Mouse (Mus musculus) ZHBTc4 (cell line): ENCODE measurements around the gene Tbxas1.

ENCODE experiments used
- DNase-seq: peaks from one replicate; pipeline ENCODE4 v3.0.0-alpha.2; 2011; ENCODE audit warnings: low read depth, low spot score

Tbxas1 gene

DNA sequence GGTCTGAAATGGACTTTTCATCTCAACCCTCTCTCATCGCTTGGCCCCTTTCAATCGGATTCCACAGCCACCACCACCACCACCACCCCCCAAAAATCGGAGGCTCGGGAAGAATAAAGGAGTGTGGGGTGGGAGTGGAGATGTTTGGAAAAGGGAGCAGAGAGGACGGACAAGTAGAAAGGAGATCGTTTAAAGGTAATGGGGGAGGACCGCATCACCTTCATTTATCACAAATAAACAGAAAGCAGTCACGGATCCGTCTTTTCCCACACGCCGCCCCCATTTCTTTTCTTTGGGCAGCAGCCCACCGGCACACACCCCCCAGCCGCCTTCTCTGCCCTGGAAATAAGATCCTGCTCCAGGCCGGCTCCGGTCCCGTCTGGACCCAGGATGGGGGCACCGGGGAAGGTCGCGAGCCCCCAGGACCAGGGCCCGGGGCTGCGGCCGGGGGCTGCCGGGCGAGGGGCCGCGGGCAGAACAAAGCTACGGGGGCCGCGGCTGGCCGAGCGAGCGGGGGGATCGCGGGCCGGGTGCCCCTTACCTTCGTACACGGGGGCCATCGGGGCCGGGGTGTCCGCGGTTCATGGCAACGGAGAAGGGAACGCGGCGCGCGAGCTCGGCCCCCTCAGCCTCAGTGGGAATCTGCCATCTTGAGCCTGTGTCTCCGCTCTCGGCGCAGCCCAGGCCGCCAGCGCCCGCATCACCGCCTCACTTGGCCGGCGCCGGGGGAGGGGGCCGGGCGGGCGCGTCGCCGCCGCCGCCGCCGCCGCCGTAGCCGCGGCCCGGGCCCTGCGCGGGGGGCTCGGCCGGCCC lies at the start of gene Tbxas1:
Tbxas1 (plus strand) TSS at position 147 of the 813 bp plus-strand sequence.
- DNase-seq, result peak; percentile 64

DNA sequence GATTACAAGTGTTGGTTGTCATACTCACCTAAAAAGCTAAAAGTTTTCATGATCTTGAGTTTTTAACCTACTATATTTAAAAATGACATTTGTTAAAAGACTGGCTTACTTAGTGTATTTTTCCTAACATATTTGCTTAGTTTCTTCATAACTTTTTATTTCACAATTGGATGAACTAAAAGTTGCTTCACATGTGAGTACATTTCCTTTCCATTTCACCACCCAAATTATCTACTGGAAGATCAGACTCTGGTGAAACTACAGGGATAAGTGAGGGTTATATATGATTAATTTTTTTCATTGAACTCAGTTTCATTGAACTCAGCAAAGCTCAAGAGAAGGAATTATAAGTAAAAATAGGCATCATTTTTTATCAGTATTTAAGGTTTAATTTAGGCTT lies 49.3 kb upstream of the Tbxas1 start:
- DNase-seq, result no peak

DNA sequence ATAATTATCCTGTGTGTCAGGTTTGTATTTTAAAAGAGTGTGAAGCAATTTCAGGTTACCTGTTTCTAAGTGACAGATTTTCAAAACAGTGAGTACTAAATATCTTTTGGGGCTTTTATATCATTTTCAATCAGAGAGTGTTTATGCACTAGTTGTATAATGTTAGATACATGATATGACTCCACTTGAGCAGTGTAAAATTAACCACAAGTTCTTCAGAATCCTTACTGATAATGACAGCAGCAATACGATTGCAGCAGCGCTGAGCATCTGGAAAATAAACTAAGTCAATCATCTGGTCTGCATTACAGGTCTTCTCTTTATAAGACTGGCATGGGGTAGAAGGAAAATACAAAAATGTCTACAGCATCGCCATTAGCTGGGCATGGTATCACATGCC lies 48.3 kb upstream of the Tbxas1 start:
- no peak for DNase-seq

DNA sequence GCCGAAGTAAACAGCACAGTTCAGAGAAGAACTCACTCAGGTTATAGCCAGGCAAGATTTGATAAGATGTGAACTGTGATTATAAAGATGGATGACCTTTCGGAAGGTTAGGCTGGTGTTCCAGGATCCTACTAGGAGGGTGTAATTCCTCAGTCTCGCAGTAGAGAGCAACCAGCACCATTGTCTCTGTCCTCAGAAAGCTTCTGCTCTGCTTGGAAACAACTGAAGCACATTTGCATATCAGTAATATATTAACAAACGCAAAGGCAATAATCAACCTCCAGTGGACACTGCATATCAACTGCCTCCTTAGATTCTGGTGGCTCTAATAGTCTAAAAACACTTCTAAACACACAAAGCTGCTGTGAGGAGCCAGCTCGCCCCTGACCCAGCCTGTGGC lies 47.8 kb upstream of the Tbxas1 start:
- DNase-seq, result no peak

DNA sequence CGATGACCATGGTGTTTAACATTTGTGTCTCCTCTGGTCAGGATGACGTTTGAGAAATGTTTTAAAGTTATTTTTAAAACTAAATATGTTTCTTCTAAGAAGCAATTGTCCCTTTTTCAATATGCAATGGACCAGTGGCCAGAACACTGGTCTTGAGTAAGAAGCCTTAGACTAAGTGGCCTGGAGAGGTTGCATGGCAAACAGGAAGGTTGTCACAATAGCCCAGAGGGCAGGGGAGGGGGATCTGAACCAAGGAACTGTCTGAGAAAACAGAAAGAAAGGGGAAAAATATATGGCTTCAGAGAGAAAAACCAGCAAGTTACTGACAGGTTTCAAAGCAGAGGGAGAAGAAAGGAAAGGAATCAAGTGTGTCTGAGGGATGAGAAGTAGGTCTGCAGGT lies 47.0 kb upstream of the Tbxas1 start:
- no peak for DNase-seq

DNA sequence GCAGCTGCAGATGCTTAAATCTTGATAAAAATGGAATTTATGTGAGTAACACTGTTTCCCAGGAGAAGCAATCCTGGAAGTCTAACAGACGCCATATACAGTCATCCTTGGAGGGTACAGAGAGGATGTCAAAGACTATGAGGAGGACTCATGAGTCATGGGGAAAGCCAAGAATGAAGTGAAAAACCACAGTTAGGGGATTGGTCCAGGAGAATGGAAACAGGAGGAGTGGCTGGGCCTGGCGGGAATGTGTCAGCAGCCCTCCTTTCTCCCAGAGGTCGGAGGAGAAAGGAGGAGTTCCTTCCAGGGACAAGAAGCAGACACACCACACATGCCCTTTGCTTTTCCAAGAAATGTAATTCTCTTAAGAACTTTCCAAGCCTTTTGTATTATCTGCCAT lies 45.8 kb upstream of the Tbxas1 start:
- DNase-seq, result no peak

DNA sequence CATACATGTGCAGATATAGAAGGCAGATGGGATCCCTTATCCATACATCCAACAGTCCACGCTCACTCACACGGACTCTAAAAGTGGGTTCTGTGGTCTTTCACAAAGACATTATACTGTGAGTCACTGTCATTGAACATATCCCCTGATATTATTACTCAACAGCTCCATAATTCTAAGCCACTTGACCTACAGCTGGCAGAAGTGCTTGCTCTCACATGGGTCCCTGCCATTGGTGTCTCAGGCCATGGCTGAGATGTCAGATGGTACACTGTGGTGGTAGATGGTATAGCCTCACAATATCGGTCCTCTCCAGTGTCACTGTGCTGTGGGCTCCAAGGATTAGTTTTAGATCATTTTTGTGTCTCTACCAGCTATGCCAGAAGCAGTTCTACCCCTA lies 41.5 kb upstream of the Tbxas1 start:
- no peak for DNase-seq

DNA sequence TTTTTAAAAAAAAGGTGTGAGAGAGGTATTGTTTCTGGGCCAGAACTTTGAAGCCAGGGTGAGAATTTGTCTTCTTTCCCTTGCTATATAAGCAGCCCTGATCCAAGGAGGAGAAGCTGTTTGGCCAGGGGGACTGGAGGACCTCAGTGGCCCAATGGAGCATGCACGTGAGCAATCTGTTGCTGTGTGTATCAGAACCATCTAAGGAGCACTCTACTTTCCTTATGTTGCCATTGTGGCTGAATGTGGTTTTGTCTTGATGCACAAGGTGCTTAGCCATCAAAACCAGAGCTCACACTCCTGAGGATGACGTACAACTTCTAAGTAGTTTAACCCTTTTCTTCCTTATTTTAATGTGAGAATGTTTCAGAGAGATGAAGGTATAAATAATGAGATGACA lies 40.5 kb upstream of the Tbxas1 start:
- DNase-seq, result no peak

DNA sequence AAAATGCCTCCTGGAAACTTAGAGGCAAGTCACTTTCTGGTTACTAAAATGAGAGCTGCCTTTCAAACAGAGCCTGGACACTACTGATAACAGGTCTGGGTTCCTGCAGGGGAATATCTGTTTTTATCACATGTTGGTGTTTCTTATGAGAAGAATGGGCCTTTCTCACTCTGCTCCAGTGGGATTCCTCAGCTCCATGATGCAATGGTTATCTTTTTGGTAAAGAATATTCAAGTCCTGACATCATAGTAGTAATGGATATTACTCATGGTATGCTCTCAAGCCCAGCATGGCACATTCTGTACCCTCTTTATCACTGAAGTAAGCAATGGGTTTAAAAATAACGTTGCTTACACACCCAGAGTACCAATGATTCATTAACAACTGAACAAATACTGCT lies 40.0 kb upstream of the Tbxas1 start:
- no peak for DNase-seq

DNA sequence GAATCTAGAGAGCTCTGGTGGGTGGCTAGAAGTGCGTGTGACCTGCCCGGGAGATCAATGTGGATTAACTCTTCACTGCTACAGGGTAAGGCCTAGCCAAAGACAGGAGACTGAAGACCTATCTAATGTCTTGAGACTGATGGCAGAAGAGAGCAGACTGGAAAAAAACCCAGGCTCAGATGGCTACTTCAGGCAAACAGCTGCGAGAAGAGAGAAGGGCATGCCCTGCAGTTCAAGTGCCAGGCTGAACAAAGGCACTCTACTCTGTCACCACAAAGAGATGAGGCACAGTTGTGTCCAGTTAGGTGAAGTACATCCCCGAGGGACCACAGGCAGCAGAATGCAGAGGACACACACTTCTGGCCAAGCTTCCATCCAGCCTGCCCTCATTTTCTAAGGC lies 37.1 kb upstream of the Tbxas1 start:
- no peak for DNase-seq

DNA sequence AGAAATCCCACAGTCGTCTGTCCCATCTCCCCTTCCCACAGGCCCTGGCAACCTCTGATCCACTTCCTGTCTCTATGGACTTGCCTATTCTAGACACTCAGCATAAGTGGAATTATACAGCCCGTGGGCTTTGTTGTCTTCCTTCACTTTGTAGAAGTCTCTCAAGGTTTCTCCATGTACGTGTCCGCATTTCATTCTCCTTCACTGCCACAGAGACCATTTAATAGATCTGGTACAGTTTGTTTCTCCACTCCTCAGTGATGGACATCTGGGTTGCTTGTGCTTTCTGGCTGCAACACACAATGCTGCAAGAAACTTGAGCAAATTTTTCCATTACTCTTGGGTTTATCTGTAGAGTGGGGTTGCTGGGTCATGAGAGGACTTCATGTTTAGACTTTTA lies 35.3 kb upstream of the Tbxas1 start:
- DNase-seq, result no peak

DNA sequence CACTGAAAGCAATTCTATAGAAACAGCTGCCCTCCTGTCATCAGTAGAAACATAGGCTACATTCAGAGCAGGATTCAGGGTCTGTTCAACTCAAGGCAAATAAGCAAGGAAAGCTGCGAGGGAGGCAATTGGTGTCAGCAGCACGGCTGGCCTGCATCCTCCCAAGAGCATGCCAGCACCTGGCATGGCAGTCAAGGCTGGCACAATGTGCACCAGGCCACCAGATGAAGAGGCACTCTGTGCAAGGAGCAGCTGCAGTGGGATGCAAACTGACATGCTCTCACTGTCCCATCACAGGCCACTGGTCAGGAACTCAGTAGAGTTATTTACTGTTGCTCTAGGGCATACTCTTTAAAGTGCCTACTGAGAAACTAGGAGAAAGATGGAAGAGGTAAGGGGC lies 34.8 kb upstream of the Tbxas1 start:
- DNase-seq, result no peak

DNA sequence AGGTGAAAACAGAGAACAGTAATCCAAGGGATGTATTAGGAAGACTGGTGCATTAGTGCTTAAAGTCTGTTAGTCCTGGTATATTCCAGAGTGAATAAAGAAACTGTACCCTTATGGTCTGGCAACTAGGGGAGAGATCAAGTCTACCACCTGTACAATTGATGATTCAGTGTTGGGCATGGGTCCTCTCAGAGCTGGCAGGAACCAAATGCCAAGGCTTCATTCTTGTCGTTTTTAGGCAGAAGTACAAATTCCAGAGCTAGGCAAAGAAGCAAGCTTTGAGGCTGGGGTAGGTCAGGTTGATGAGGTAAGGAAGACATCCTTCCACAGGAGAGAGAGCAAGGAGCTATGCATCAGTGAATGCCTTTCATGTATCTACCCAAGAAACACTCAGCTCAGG lies 34.4 kb upstream of the Tbxas1 start:
- DNase-seq, result no peak

DNA sequence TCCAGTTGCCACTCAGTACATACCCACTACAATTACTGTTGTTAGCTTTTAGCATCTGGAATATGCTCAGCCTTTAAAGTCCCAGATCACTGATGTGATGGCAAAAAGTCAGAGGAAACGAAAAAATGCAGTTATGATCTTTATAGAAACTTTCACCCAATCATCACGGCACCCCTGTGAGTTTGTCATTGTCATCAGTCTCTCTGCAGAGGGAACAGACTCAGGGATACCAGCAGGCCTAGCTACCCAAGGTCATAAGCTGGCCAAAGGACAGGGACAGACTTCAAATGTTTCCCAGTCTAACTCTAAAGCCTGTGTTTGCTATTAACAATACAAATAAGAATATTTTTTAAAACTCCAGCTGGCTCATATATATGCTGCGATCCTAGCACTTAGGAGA lies 33.7 kb upstream of the Tbxas1 start:
- DNase-seq, result no peak

DNA sequence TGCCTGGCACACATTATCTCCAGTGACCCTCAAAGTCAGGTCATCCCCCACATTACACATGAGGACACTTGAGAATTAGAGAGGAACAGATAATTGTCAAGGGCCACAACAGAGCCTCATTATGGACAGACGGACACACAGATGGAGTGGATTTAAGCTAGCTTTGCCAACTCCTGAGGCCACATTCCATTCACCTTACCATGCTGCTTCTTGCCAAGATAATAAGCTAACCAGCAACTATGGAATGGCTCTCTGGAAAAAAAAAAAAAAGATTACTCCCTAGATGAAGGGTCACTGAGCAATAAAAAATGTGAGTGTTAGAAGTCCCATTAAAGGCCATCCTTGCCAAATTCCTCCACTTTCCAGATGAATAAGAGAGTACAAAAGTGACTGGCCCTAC lies 30.1 kb upstream of the Tbxas1 start:
- no peak for DNase-seq

DNA sequence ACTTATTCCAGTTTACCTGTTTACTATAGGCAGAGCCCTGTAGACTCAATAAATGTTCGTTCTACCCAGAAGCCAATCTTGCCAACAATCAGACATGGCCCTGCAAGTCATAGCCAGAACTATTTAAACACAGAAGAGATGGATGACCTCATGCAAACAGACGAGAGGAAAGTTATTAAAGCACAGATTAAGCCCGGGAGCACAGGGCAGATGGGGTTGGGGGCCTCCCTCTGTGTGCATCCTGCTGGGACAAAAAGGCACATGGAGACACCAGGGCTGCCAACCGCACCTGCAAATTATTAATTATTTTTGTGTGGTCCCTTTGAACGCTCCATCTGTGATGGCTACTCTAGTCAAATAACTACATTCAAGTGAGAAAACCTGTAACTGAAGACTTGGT lies 29.3 kb upstream of the Tbxas1 start:
- no peak for DNase-seq

DNA sequence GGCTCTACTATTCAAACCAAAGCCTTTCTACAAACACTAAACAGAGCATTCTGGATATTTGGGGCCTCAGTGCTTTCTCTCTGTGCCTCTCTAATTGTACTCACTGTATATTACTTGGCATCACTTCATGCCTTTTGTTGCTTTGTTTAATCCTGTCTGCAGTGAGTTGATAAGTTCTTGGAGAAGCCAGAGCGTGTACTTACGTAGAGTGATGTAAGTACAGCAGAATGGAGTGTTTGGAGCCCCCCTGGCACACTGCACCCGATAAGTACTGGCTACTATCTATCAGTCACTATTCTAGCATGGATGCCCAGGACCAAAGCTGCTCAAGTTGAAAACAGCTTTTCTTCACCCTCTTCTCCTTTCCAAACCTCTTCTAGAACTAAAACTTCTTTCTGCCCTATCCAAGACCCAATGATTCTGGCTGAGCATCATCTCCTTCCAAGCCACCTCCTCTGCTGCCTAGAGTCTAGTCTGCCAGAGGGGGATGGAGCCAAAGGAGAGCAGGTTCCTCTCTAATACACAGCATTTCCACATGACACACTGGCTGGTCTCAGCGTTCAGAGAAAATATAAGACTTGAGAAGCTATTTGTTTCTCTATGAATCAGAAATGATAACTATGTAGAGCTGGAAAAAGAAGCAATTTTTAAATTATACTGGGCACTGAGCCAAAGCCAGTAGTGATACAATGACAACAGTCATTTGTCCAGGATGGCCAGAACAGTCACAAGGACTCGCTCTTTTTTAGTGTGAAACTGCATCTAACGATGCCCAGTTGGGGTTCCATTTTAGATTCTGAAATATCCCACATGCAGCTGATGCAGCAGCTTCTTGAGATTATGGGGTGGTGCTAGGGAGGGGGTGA lies 28.6 kb upstream of the Tbxas1 start:
- DNase-seq, result no peak

DNA sequence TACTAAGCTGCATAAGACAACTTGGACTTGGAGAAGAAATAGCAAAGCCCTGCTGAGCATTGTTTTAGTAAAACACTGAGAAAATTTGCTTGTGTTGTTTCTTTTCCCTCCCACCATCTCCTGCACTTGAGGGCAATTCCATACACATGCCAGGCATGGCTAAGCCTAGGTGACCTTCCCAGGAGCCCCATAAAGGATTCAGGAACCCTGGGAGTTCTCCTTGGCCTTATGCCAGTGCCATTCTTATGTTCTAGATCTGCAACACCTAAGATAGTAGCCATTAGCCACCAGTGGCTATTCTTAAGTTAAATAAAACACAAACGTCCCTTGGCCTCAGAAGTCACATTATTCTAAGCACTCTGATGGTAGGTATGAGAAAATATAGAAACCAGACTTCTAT lies 27.8 kb upstream of the Tbxas1 start:
- no peak for DNase-seq

DNA sequence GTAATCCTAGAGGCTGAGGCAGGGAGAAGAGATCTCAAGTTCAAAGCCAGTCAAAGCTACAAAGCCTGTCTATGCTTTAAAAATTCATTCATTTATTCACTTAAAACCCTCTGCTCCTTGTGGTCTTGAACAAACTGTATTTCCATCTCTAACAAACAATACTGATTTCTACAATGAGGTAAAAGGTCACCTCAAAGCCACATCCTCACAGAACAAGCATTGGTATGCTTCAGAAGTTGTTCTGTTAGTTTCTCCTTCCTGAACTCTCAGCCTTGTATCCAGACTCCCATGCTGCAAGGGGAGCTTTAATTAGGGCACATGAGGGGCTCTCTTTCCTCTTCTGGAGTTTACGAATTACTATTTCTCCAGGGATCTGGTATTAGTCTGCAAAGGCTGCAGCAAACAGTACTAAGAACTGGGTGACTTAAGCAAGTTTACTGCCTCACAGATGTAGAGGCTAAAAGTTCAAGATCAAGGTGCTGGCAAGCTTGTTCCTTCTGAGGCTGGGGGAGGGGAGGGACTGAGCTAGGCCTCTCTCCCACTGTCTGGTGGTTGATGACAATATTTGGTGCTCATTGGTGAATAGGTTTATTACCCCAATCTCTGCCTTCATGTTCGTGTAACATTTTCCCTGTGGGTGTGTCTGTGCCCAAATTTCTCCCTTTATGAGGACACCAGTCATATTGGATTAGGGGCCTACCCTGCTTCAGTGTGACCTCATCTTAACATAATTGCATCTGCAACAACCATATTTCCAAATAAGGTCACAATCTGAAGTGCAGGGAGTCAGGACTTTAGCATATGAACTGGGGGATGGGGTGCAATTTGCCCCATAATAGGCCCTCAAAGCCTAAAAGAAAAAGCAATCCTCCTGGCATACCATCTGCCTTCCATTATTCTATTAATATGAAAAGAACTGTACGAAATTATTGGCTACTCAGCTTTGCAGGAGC lies 27.0 kb upstream of the Tbxas1 start:
- DNase-seq, result no peak

DNA sequence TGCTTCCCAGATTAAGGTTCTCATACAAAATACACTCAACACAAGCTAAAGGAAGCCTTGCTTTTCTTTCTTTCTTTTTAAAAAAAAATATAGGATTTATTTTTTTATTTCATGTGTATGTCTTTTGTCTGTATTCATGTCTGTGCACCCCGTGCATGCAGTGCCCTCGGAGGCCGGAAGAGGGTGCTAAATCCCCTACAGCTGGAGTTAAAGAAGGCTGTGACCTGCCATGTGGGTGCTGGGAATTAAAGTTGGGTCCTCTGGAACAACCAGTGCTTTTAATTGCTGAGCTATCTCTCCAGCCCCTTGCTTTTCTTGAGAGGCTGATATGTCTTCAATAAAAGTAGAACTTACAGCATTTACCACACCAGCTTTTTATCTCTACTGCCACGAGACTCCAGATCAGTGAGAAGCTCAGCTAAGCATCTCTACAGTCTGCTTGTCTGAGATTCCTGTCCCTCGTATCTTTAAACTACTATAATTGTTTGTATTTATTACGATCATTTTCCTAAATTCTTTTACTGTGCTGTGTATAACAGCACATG lies 24.4 kb upstream of the Tbxas1 start:
- peak; percentile 47 for DNase-seq

DNA sequence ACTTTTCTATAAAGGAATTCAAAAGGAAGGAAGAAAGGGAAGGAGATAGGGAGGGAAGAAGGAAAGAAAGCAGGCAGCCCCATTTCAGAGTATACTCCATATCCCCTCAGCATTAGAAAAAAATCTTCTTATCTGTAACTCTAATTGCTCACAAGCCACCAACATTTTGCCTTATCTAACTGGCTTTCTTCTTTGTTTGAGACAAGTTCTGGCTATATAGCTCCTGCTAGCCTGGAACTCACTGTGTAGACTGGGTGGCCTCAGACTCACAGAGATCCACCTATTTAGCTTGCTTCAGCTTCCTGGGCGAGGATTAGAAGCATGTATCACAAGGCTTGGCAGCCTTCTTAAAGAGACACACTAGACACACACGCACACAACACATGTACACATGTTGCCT lies 23.5 kb upstream of the Tbxas1 start:
- no peak for DNase-seq

DNA sequence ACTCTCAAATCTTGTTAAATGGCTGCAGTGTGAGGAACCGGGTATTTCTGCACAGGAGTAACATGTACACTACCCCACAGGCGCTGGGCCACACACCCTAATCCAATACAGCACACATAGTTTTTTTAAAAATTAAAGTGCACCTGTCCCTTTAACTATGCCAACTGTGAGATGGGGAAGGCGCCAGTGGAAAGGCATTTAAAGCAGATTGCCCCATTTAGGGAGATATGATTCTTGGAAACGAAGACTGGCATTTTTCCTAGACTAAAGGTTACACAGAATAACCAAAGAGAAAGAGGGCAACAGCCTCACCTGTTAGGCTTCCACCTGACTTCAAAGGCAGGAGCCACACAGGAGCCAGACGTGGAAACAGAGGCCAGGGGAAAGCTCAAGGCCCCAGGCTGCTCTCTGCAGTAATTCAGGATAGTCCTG lies 21.6 kb upstream of the Tbxas1 start:
- DNase-seq, result no peak
